Mouse (Mus musculus) embryo, embryonic 10.5 days (tissue): ENCODE results near the gene Tubg2.
"Not testable (repeated sequence)": the region's sequence is repeated elsewhere in the genome, so short reads cannot be mapped to it uniquely, and the experiment has no call there.

Source experiments
- DNase-seq: peaks from one replicate; pipeline ENCODE4 v3.0.0-alpha.2; 2015; ENCODE audit warnings: low spot score

Tubg2 gene

GRCm38 (mm10) chr11:101138536-101139181 is 17.0 kb upstream of the Tubg2 start:
- peak; percentile 73 for DNase-seq

- peak; percentile 40 for DNase-seq
These were observed 15.4 kb upstream of the Tubg2 start for GRCm38 (mm10) chr11:101140164-101140819.

- DNase-seq = no peak
These were observed 14.6 kb upstream of the Tubg2 start for GRCm38 (mm10) chr11:101141088-101141487.

- no peak for DNase-seq
These were observed 13.3 kb upstream of the Tubg2 start for GRCm38 (mm10) chr11:101142215-101142967.

GRCm38 (mm10) chr11:101143338-101144225 is 12.1 kb upstream of the Tubg2 start:
- peak; percentile 86 for DNase-seq

- DNase-seq = peak; percentile 59
These were observed 9.3 kb upstream of the Tubg2 start for GRCm38 (mm10) chr11:101146377-101146776.

GRCm38 (mm10) chr11:101148751-101149150 is 7.0 kb upstream of the Tubg2 start:
- no peak for DNase-seq

- DNase-seq = no peak
These were observed 6.3 kb upstream of the Tubg2 start for GRCm38 (mm10) chr11:101149178-101150105.

GRCm38 (mm10) chr11:101151063-101151462 is 4.6 kb upstream of the Tubg2 start:
- DNase-seq = no peak

GRCm38 (mm10) chr11:101152825-101153224 is 2.9 kb upstream of the Tubg2 start:
- no peak for DNase-seq

GRCm38 (mm10) chr11:101154648-101155047 is 1.1 kb upstream of the Tubg2 start:
- no peak for DNase-seq

- DNase-seq = no peak
These were observed 556 bp upstream of the Tubg2 start for GRCm38 (mm10) chr11:101155151-101155550.

- not testable (repeated sequence) for DNase-seq
These were observed 4.4 kb downstream of the Tubg2 start for GRCm38 (mm10) chr11:101160151-101160550.

- DNase-seq = not testable (repeated sequence)
These were observed 5.3 kb downstream of the Tubg2 start for GRCm38 (mm10) chr11:101160981-101161505.

GRCm38 (mm10) chr11:101161551-101161950 is 5.8 kb downstream of the Tubg2 start:
- DNase-seq = no peak

GRCm38 (mm10) chr11:101162301-101162700 is 6.6 kb downstream of the Tubg2 start:
- no peak for DNase-seq

GRCm38 (mm10) chr11:101162772-101163171 is 7.1 kb downstream of the Tubg2 start:
- no peak for DNase-seq

- no peak for DNase-seq
These were observed 8.0 kb downstream of the Tubg2 start for GRCm38 (mm10) chr11:101163476-101164350.

GRCm38 (mm10) chr11:101164351-101164665 is 8.6 kb downstream of the Tubg2 start:
- DNase-seq = no peak
